Mouse (Mus musculus) bone marrow macrophage, adult 2 months (primary cell): ENCODE results near the gene Aars2. TPM values are rescaled to one million over a fixed set of nuclear protein-coding genes. Genes with fewer than 3 reads are reported as not detected.

Experiments
- H3K27ac ChIP-seq: 2 replicates; pipeline ENCODE4 v1.5.1; 2012; ENCODE audit warnings: low read depth, low read length; ENCODE audit not compliant: insufficient read depth
- H3K4me1 ChIP-seq: 2 replicates; pipeline ENCODE4 v1.6.1; 2012; ENCODE audit warnings: low read length; ENCODE audit not compliant: control insufficient read depth, insufficient read depth
- H3K4me3 ChIP-seq: 2 replicates; pipeline ENCODE4 v1.5.1; 2012; ENCODE audit warnings: mild to moderate bottlenecking, low read length, moderate library complexity; ENCODE audit not compliant: insufficient read depth
- CTCF ChIP-seq: IDR thresholded peaks from 2 replicates; pipeline ENCODE4 v1.5.1; 2012; ENCODE audit warnings: low read depth, mild to moderate bottlenecking, low read length, moderate library complexity
- POLR2A ChIP-seq: IDR thresholded peaks from 2 replicates; pipeline ENCODE4 v1.6.1; 2012; ENCODE audit warnings: mild to moderate bottlenecking, low read depth, low read length, borderline replicate concordance
- polyA plus RNA-seq: library from polyadenylated mRNA; stranded (reverse); fragments of >200 nt; gene quantifications from 2 replicates; pipeline ENCODE4 v1.2.4, GENCODE M21; 2012; ENCODE audit not compliant: missing spikeins, insufficient read depth, insufficient read length

The Aars2 gene
- polyA plus RNA-seq, 1 experiment: 4.8 TPM

- Histone ChIP-seq H3K4me3 (peak overlapping the region; percentile 90), H3K27ac (peak overlapping the region; percentile 73), H3K4me1 (peaks cover 28% of the 10 kb centered on the region)
- TF ChIP-seq CTCF (no peak), POLR2A (no peak)
These were observed 50.0 kb downstream of the Aars2 start for GRCm38 (mm10) chr17:45556514-45557245.

DNA sequence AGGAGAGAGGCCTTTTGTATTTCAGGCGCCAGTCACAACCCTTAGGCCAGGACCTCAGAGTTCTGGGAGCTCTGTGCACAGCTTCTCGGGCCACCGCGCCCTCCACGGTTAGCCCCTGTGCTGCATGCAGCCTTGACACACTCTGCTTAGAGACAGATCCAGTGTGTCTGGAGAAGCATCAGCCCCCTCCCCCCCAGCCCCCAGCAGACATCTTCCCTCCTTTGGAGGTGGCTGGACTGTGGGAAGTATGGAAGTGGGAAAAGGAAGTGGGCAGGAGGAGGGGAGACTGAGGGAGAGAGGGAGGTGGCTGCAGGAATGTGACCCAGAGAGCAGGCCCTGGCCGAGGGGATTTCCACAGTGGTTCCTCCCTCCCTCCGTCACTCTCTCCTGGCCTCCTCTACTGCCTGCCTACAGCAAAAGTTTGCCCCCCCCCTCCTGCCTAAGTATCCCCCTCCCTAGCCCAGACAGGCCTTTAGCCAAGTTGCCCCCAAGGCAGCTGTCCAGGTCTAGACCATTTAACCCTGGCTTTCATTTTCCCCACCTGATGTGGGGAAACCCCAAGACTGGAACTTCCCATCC is 50.7 kb downstream of the Aars2 start:
- TF ChIP-seq POLR2A: no peak
- TF ChIP-seq CTCF: no peak
- Histone ChIP-seq H3K4me1 (peaks cover 28% of the 10 kb centered on the region), H3K27ac (peak overlapping the region; percentile 53), H3K4me3 (peak overlapping the region; percentile 90)

DNA sequence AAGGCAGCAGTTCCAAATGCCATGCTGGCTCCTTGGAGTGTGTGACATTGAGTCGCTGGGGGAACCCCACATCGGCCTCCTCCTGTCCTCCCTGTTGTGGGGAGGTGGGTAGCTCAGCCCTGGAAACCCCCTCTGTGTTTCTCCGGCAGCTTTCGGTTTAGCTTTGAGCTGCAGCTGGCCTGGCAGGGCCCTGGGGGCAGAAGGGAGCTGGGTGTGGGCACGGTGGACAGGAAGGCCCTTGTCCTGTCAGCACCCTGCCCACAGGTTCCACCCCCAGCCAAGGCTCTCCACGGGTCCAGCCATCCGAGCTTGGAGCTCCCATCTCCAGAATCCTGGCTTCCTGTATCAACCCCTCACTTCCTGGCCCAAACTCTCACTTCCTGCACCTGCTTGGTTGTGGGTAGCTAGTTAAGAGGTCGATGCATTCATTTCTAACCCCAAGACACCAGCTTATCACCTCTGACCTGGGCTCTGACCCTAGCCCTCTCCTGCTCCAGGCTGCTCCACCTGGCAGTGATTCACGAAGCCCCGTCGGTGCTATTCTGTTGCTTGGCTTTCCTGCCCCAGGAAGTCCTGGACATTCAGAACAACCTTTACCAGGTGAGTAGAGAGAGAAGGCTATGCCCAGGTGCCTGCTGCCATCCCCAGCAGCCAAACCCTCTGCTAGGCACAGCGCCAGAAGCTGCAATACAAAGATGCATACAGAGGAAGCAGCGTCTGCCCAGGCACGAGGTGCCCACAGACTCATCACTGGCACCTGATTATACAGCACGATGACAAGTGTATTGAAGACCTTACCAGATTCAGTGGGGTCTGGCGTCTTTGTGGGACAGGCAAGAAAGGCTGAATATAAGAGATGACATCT is 51.6 kb downstream of the Aars2 start:
- peaks cover 34% of the 10 kb centered on the region for H3K4me1 ChIP-seq
- H3K4me3 ChIP-seq: peak overlapping the region; percentile 90
- no peak for TF ChIP-seq CTCF
- TF ChIP-seq POLR2A: no peak
- H3K27ac ChIP-seq: no peak overlapping the region

DNA sequence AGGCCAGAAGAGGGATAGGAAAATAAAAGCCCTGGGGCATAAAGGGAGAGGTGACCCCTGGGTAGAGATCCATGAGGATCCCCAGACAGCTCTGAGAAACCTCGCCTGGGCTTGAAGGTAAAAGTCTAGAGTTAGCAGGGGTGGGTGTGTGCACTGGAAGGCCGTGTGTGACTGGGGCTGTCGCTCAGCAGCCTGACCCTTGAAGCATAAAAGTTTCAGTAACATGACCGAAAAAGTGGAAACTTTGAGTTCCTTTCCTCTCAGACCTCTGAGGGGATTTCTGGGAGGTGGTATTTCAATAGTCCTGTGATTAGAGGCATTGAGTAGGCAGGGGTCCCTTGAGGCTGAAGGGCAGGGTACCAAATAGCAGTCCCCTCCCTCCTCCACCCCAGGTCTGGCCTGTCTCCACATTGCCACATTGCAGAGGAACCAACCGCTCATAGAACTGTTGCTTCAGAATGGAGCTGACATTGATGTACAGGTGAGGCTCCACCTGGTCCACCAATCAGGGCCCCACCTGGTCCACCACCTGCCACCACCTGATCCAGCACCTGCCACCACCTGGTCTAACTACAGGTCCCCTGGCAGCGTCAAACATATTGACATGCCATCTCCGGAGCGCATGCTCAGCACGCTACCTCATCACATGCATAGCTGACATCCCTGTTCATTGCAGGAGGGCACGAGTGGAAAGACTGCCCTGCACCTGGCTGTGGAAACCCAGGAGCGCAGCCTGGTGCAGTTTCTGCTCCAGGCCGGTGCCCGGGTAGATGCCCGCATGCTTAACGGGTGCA is 53.3 kb downstream of the Aars2 start:
- TF ChIP-seq POLR2A (no peak), CTCF (no peak)
- no peak overlapping the region for H3K27ac ChIP-seq
- no peak overlapping the region for H3K4me3 ChIP-seq
- peaks cover 25% of the 10 kb centered on the region for H3K4me1 ChIP-seq

DNA sequence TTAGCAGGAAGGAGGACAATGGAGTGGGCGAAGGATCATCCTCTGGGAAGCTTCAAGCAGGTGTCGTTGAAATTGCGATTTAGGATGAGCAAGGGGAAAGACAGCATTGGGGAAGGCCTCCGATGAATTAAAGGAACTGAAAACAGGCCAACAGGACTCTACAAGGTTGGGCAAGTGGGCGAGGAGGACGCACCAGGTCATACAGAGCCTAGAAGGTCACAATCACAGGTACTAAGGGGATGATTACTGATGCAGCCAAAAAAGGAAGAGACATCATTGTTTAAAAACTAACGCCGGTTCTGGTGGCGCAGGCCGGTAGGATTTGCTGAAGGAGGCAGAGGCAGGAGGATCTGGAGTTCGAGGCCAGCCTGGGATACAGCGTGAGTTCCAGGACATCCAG is 56.6 kb downstream of the Aars2 start:
- H3K4me3 ChIP-seq: no peak overlapping the region
- TF ChIP-seq CTCF (no peak), POLR2A (no peak)
- H3K4me1 ChIP-seq: peaks cover 20% of the 10 kb centered on the region
- no peak overlapping the region for H3K27ac ChIP-seq

DNA sequence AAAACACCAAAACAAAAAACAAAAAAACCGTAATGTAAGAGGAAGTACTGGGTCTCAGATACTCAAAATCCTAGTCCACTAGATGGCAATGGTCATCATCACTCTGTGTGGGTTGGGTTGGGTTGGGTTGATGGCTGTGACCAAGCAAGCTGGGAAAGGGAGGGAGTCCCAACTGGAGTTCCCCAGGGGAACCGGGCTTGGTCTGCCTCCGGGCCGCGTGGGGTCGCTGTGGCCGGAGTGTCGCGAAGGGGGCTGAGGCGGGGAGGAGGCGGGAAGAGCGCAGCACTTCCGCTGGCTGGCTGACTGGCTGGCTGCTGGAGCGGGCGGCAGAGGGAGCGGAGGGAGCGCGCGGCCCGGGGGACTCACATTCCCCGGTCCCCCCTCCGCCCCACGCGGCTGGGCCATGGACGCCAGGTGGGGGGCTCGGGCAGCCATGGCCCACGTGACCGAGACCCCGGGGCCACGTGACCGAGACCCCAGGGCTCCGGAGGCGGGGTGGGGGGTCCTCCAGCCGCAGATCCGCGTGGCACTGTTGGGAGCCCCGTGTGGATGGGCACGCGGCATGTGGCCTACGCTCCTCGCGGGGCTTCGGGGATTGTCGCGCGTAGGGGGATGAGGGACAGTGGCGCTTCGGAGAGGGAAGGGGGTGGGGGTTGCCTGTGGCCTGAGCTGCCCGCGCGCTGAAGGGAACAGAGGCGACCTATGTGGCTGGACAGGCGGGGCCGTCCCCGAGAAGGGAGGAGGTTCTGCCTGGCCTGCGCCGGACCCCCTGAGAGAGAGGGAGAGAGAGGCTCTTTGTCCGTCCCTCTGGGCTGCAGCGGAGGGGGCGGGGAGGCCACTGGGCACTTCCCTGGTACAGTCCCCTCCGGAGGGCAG is 57.3 kb downstream of the Aars2 start, which contains the start of gene Slc35b2:
Gene Slc35b2, plus strand, starts transcription at position 220 of the 876 bp plus-strand sequence.
- Histone ChIP-seq H3K4me3 (peak within 1 kb of the TSS; percentile 82), H3K4me1 (peaks cover 17% of the 10 kb centered on the region), H3K27ac (peak within 1 kb of the TSS; percentile 70)
- TF ChIP-seq POLR2A (no peak), CTCF (0 out of 2 replicates have a peak, but pooled peaks have one; percentile 12)

DNA sequence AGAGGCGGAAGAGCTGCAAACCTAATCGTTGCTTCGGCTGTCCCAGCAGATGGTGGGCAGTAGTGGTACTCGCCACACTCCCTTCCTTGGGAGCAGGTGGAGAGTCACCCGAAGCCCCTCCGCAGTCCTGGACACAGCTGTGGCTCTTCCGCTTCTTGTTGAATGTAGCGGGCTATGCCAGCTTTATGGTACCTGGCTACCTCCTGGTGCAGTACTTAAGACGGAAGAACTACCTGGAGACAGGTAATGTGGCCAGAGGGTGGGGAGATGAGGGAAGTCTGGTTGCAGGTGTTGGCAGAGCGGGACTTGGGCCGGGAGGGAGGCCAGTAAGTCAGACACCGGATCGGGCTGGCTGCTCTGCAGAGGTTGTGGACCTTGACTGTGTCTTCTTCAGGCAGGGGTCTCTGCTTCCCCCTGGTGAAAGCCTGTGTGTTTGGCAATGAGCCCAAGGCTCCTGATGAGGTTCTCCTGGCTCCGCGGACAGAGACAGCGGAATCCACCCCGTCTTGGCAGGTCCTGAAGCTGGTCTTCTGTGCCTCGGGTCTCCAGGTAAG is 58.0 kb downstream of the Aars2 start:
- H3K4me3 ChIP-seq: peak overlapping the region; percentile 82
- peak overlapping the region; percentile 70 for H3K27ac ChIP-seq
- no peak for TF ChIP-seq CTCF
- no peak for TF ChIP-seq POLR2A
- H3K4me1 ChIP-seq: peaks cover 21% of the 10 kb centered on the region

DNA sequence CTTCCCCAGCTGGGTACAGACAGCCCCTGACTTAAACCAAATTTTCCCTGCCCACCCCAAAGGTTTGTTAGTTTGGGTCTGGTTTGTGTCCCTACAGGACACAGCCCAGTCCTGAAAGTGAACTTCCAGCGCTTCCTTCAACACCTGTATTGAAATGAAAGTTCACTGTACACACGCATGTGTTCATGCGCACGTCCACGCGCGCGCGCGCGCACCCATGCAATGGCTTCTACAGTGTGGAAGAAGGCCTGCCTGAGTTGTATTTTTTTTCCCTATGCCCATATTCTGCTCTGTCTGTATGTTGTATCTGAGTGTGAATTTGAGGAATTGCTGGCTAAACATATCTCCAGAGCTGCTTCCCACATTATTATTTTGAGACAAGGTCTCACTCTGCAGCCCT is 58.5 kb downstream of the Aars2 start:
- Histone ChIP-seq H3K4me1 (peaks cover 26% of the 10 kb centered on the region), H3K27ac (no peak overlapping the region), H3K4me3 (peak overlapping the region; percentile 82)
- TF ChIP-seq POLR2A (no peak), CTCF (no peak)

GRCm38 (mm10) chr17:45566031-45566359 is 59.4 kb downstream of the Aars2 start:
- TF ChIP-seq CTCF (no peak), POLR2A (no peak)
- H3K27ac ChIP-seq: no peak overlapping the region
- peaks cover 35% of the 10 kb centered on the region for H3K4me1 ChIP-seq
- no peak overlapping the region for H3K4me3 ChIP-seq
